Mouse (Mus musculus) gastrocnemius, postnatal 36 days (tissue): ENCODE measurements at regions not wholly inside any gene's neighbourhood (a gene's known extent, or its start where the extent isn't known, plus 50 kb on each side); places are given as distances from the start of the nearest gene placed in this dataset.

ENCODE experiments used
- DNase-seq, 2 experiments: peaks; one replicate each; pipeline ENCODE4 v3.0.0; 2022
- intact Hi-C: fragments of 180-260 bp; cut with DNase I; formaldehyde crosslinking; loops from one replicate; pipeline ENCODE4 v1.15.1; 2025

GRCm38 (mm10) chr16:93150451-93150850 is 324.5 kb upstream of the Runx1 start:
- intact Hi-C loops, result no loop called here

DNA sequence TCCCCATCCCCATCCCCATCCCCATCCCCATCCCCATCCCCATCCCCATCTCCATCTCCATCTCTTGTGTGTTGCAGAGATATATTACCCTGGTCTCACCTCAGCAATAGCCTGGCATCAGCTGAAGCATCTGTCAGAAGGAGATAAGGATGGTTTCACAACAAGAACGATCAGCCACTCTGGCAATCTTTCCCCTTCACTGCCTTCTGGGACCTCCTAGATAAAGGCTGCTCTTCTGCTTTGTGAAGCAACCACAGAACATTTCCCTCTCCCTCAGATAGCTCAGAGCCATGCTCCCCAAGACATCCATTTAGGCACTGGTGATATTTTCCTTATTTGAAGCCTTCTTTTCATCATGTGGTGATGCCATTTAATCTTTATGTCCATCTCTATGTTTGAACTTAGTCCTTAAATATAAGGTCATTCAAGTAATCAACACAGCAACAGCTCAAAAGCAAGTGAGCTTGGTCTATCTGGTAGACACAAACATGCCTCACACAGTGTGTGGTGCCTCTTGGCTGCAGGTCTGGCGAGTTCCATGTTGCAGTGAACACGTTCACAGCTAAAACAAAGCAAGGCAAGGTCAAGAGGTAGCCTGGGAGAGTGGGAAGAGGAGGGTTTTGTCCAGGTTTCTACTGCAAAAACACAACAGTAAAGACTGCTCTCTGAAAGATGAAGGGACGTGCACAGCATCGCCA is 321.7 kb upstream of the Runx1 start:
- intact Hi-C loops, result no loop called here
- DNase-seq, result no peak

More at GRCm38 (mm10) chr16:93150451-93150850, 324.5 kb upstream of the Runx1 start:
- no peak for DNase-seq

DNA sequence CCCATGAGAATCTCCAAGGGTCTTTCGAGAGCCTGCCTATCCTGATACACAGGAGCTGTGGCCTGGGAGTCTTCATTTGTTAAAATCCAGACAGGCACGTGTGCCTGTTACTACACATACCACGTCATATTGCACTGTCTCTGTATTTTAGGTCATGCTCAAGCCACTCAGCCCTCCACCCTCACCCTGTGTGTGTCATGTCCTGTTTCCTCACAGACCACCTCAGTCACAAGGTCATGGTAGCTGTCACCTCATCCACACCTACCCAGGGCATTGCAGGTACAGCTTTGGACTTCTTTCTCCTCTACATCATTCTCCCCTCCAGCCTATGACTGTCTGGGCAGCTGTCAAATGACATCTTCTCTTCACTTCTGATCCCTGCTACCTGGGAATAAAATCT is 320.9 kb upstream of the Runx1 start:
- intact Hi-C loops, result no loop called here
- DNase-seq, result no peak

- no peak for DNase-seq
- intact Hi-C loops, result no loop called here
Measured at GRCm38 (mm10) chr16:93145617-93146016, 319.7 kb upstream of the Runx1 start.

DNA sequence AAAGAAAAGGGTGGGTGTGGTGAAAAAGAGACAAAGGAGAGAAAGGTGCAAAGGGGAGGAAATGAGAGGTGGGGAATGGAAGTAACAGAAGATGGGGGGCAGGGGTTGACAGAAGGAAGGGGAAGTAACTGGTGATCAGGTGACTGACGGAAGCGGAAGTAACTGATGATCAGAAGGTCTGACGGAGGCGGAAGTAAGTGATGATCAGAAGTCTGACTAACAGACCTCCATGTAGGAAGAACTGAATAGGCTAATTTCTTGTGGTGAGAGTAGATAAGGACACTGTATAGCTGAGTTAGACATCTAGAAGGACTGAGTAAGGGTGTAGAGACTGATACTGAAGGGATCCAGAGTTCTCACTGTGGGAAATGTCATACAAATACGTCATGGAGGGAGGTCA is 318.1 kb upstream of the Runx1 start:
- DNase-seq, result no peak
- intact Hi-C loops, result no loop called here

DNA sequence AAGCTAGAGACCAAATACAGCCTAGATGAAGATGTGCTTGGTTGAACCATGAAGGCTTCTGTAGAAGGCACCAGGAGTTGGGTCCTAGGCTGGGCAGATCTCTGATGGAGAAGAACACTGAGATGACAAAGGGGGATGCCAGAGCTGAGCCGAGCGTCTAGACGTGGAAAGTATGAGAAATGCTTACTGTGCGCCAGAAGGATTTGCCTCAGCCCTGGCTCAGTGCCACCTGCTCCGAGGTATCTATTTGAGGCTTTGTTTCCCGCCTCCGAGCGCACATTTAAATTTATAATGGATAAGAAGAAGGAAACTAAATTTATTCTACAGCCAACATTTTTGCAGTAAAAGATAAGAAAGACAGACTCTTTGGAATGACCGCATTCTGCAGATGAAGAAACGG is 317.2 kb upstream of the Runx1 start:
- intact Hi-C loops, result no loop called here
- DNase-seq, result peak in 1 of 2 experiments; percentile 11

DNA sequence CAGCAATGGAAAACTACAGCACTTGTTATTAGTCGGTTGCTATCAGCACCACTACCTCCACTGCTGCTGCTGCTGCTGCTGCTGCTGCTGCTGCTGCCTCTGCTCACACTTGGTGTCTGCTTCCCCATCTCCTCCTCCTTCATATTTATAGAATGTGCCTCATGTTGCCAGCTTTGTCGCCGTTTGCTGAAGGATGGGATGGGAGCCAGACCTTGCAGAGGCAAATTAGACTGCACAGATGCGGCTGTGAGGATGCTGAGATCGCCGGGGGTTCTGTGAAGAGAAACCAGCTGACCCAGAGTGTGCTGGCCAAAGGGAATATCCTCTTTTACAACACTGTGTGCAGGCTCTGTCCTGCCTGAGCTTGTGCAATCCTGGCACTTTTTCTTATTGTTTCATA is 316.0 kb upstream of the Runx1 start:
- intact Hi-C loops, result no loop called here
- DNase-seq, result no peak

GRCm38 (mm10) chr16:93140535-93141110 is 314.7 kb upstream of the Runx1 start:
- intact Hi-C loops, result no loop called here
- no peak for DNase-seq

GRCm38 (mm10) chr16:93137249-93137648 is 311.3 kb upstream of the Runx1 start:
- intact Hi-C loops, result loop anchor here (2.0 to 10.0 kb wide), 3 partner anchors 312 to 570 kb away; partner anchors contain the start of gene Runx1
- DNase-seq, result no peak

- intact Hi-C loops, result loop anchor here (10.0 kb wide), 1 partner anchor 307 kb away; the partner anchor contains the start of gene Runx1
Measured at GRCm38 (mm10) chr16:93131404-93131803, 305.5 kb upstream of the Runx1 start.

DNA sequence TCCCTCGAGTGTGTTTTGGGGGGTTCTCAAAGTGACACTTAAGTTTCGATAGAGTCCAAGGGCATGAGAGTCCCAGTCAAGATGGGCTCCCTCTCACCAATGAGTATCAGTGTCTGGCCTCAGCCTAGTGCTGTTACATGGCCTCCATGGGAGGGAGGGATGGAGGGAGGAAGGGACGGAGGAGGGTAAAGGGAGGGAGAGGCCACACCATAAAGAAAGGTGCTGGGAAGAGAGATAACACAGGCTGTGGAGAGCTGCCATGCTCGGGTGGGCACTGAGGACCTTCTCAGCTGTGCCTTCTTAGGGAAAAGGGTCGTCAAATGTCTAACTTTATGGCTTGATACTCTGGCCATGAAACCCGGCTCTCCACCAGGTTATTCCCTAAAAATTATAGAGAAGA is 304.7 kb upstream of the Runx1 start:
- no peak for DNase-seq
- intact Hi-C loops, result loop anchor here (10.0 kb wide), 1 partner anchor 306 kb away; the partner anchor contains the start of gene Runx1

More at GRCm38 (mm10) chr16:93131404-93131803, 305.5 kb upstream of the Runx1 start:
- no peak for DNase-seq

- intact Hi-C loops, result no loop called here
- DNase-seq, result no peak
Measured at GRCm38 (mm10) chr16:93123707-93124106, 297.8 kb upstream of the Runx1 start.

DNA sequence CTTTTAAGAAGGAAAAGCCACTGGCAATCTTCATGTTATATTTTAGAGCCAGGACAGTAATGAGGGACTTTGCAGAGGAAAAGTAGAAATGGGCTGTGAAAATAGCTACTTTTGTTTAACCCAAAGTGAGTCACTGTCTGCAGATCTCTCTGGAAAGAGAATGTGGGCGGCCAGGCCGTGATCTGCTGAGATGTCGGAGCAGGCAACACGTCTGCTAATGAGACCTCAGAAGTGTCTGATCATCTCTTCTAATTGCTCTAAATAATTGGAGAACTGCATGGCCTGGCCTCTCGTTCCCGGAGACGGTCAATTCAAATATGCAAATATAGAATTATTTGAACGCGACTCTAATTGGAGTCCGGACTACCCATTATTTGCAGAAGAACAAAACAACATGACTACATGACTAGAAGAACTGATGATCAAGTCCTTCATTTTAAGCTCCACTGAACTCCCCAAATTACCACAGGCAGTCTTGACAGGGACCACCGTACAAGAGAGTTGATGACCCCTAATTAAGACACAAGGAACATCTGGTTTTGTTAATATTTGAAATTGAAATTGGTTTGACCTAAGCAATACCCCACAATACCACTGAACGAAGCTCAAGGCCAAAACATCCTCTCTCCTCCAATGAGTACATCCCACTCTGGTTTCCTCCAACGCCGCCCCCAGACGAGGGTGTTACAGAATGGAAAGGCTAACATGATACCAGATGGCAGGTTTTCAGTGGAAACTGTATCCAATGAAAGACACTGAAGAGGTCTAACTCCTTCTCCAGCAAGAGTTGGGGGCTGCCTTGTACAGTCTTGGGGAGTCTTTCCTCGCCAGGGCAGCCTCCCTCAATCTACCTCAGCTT is 290.4 kb upstream of the Runx1 start:
- intact Hi-C loops, result no loop called here
- no peak for DNase-seq

- intact Hi-C loops, result no loop called here
Measured at GRCm38 (mm10) chr16:93110912-93111311, 285.0 kb upstream of the Runx1 start.

DNA sequence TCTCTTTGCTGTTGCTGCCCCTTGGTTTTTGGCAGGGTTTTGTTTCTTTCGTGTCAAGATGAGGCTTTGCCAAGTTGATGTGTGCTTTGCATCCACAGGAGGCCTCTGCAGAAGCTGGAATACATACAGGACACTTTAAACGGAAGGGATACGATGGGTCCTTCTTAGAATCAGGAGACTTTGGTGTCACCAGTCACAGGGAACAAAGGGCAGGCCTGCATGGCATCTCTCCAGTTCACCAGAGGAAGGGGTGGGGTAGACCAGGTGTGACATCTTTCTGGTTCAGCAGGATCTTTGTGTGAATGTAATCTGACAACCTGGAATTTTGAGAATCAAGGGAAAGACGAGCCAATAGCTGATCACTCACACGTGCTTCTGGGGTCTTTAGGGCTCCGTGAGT is 284.5 kb upstream of the Runx1 start:
- no peak for DNase-seq
- intact Hi-C loops, result no loop called here

More at GRCm38 (mm10) chr16:93110912-93111311, 285.0 kb upstream of the Runx1 start:
- DNase-seq, result no peak

- no peak for DNase-seq
- intact Hi-C loops, result no loop called here
Measured at GRCm38 (mm10) chr16:93109683-93110407, 283.9 kb upstream of the Runx1 start.

DNA sequence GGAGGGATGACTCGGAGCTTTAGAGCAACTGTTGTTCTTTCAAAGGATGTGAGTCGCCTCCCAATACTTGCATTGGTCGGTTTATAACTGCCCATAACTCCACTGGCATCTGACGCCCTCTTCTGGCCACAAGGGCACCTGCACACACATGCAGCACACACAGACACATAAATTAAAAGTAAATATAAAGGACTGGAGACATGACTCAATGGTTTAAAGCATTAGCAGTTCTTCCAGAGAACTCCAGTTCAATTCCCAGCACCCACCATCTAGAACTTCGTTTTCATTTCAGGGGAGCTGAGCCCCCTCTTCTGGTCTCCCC is 281.5 kb upstream of the Runx1 start:
- DNase-seq, result no peak
- intact Hi-C loops, result no loop called here

GRCm38 (mm10) chr16:93106811-93107523 is 281.0 kb upstream of the Runx1 start:
- intact Hi-C loops, result no loop called here

GRCm38 (mm10) chr16:93102174-93102573 is 276.2 kb upstream of the Runx1 start:
- DNase-seq, result no peak
- intact Hi-C loops, result no loop called here

More at GRCm38 (mm10) chr16:93106811-93107523, 281.0 kb upstream of the Runx1 start:
- DNase-seq, result peak; percentile 69 to 74

DNA sequence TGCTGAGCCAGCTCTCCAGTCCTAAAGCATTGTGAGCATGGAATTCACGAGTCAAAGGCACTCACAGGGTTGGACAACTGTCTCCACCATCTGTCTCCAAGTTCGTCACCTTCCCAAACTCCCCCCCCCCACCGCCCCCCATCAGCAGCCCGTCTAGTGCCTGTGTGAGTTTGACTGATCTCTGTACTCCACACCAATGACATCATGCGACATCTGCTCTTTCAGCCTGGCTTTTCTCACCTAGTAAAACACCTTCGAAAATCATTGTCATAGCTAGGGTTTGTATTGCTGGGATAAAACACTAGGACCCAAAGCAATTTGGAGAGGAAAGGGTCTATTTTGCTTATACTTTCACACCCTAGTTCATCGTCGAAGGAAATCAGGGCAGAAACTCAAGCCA is 272.1 kb upstream of the Runx1 start:
- DNase-seq, result no peak
- intact Hi-C loops, result no loop called here
